Mouse (Mus musculus) liver, embryonic 11.5 days (tissue): ENCODE measurements at regions not wholly inside any gene's neighbourhood (a gene's known extent, or its start where the extent isn't known, plus 50 kb on each side); places are given as distances from the start of the nearest gene placed in this dataset.
"Not testable (repeated sequence)": the region's sequence is repeated elsewhere in the genome, so short reads cannot be mapped to it uniquely, and the experiment has no call there.

Experiments used
- ATAC-seq: fragments of 200-750 bp; cut with Nextera tagmentation; replicated peaks from 2 replicates; pipeline ENCODE4 v1.8.0; 2017; ENCODE audit warnings: moderate number of reproducible peaks, mild to moderate bottlenecking, moderate TSS enrichment, moderate library complexity; ENCODE audit not compliant: low FRiP score
- DNase-seq: peaks from one replicate; pipeline ENCODE4 v3.0.0-alpha.2; 2017; ENCODE audit warnings: low spot score
- H3K27ac ChIP-seq: fragments of 300-500 bp; sonication (generic); 2 replicates; pipeline ENCODE4 v1.5.1; 2014; ENCODE audit warnings: mild to moderate bottlenecking, low read depth, low read length, control low read depth
- H3K27me3 ChIP-seq: fragments of 300-500 bp; sonication (generic); replicated peaks from 2 replicates; pipeline ENCODE4 v1.6.1; 2014; ENCODE audit warnings: low read length, mixed read lengths; ENCODE audit not compliant: control insufficient read depth, insufficient read depth
- H3K36me3 ChIP-seq: fragments of 300-500 bp; sonication (generic); 2 replicates; pipeline ENCODE4 v1.6.1; 2014; ENCODE audit warnings: mild to moderate bottlenecking, low read length, moderate library complexity, mixed read lengths; ENCODE audit not compliant: control insufficient read depth, insufficient read depth
- H3K4me1 ChIP-seq: fragments of 300-500 bp; sonication (generic); replicated peaks from 2 replicates; pipeline ENCODE4 v1.6.1; 2014; ENCODE audit warnings: low read length, mixed read lengths; ENCODE audit not compliant: control insufficient read depth, insufficient read depth
- H3K4me2 ChIP-seq: fragments of 300-500 bp; sonication (generic); 2 replicates; pipeline ENCODE4 v1.6.1; 2014; ENCODE audit warnings: mild to moderate bottlenecking, control low read depth, moderate library complexity
- H3K4me3 ChIP-seq: fragments of 300-500 bp; sonication (generic); 2 replicates; pipeline ENCODE4 v1.5.1; 2014; ENCODE audit warnings: low read depth, low read length, control low read depth
- H3K9ac ChIP-seq: fragments of 300-500 bp; sonication (generic); 2 replicates; pipeline ENCODE4 v1.6.1; 2014; ENCODE audit warnings: low read depth, low read length, control low read depth
- H3K9me3 ChIP-seq: fragments of 300-500 bp; sonication (generic); 2 replicates; pipeline ENCODE4 v1.6.1; 2016; ENCODE audit warnings: low read length, inconsistent platforms, mixed read lengths; ENCODE audit not compliant: control insufficient read depth
- WGBS: fragments of 180-500 bp; shearing (Covaris S2); extraction: QIAGEN DNeasy Blood & Tissue Kit; methylation state at CpG from one replicate; pipeline ENCODE4 v1.1.7; 2014; 5-methylcytosine and 5-hydroxymethylcytosine counted together

- ATAC-seq, H3K9me3 ChIP-seq, H3K36me3 ChIP-seq, H3K4me1 ChIP-seq, H3K27ac ChIP-seq, H3K4me2 ChIP-seq, H3K27me3 ChIP-seq, H3K9ac ChIP-seq, DNase-seq, H3K4me3 ChIP-seq: not testable (repeated sequence)
- 81% methylated on average over 7 of the region's 7 CpGs for whole genome bisulfite sequencing
Measured at GRCm38 (mm10) chr5:109842186-109842978, 80.8 kb upstream of the Gm15446 start.

GRCm38 (mm10) chr5:109844236-109844635 is 79.0 kb upstream of the Gm15446 start:
- H3K9ac ChIP-seq, result peak overlapping the region; percentile 70; the same call in 1 of the 2 replicates
- not testable (repeated sequence) for H3K9me3 ChIP-seq, H3K27ac ChIP-seq, H3K4me1 ChIP-seq, DNase-seq, H3K36me3 ChIP-seq, H3K27me3 ChIP-seq
- peak; percentile 50 for ATAC-seq
- peak overlapping the region; percentile 68 for H3K4me3 ChIP-seq
- peak overlapping the region; percentile 76 for H3K4me2 ChIP-seq
- 82% methylated on average over 2 of the region's 2 CpGs for WGBS

GRCm38 (mm10) chr5:109844753-109845186 is 78.4 kb upstream of the Gm15446 start:
- Histone ChIP-seq H3K4me2 (peak overlapping the region; percentile 76), H3K4me1 (no peaks in the 10 kb centered on the region), H3K27me3 (no peaks in the 10 kb centered on the region), H3K9me3 (no peaks in the 10 kb centered on the region), H3K4me3 (peak overlapping the region; percentile 68), H3K36me3 (no peaks in the 10 kb centered on the region), H3K9ac (peak overlapping the region; percentile 70), H3K27ac (no peak overlapping the region)
- ATAC-seq (peak; percentile 99), DNase-seq (peak; percentile 65)
- WGBS, result 2% methylated on average over 15 of the region's 15 CpGs

- not testable (repeated sequence) for H3K4me1 ChIP-seq
Measured at GRCm38 (mm10) chr5:109851225-109851624, 72.0 kb upstream of the Gm15446 start.

GRCm38 (mm10) chr5:109860402-109860801 is 62.8 kb upstream of the Gm15446 start:
- WGBS, result 75% methylated on average over 4 of the region's 4 CpGs

More at GRCm38 (mm10) chr5:109851225-109851624, 72.0 kb upstream of the Gm15446 start:
- not testable (repeated sequence) for H3K4me3 ChIP-seq, ATAC-seq, H3K27me3 ChIP-seq, H3K36me3 ChIP-seq, H3K27ac ChIP-seq, H3K9ac ChIP-seq, DNase-seq, H3K9me3 ChIP-seq, H3K4me2 ChIP-seq

DNA sequence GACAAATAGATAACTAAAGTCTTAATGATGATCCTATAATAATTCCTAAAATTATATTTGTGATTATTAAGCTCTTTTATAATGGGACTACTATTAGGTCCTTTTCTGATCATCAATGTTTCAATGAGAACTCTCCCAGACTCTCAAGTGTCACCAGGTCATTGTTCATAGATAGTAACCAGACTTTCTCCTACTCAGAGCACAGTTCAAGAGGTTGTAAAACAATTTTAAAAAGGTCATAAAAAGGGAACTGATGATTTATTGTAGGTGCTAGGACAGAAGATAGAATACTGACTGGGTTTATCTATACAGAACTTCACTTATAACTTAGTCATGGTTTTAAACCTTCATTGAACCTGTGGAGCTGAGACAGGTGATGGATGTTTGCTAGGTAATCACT is 58.7 kb upstream of the Gm15446 start:
- H3K4me2 ChIP-seq, H3K9me3 ChIP-seq, H3K27ac ChIP-seq, H3K36me3 ChIP-seq, DNase-seq, ATAC-seq, H3K9ac ChIP-seq, H3K4me3 ChIP-seq, H3K27me3 ChIP-seq, H3K4me1 ChIP-seq: not testable (repeated sequence)

More at GRCm38 (mm10) chr5:109860402-109860801, 62.8 kb upstream of the Gm15446 start:
- H3K27ac ChIP-seq, result no peak overlapping the region
- DNase-seq (no peak), ATAC-seq (no peak)
- no peak overlapping the region for H3K4me2 ChIP-seq
- no peaks in the 10 kb centered on the region for H3K36me3 ChIP-seq
- no peak overlapping the region for H3K4me3 ChIP-seq
- H3K27me3 ChIP-seq, result no peaks in the 10 kb centered on the region
- no peaks in the 10 kb centered on the region for H3K9me3 ChIP-seq
- H3K9ac ChIP-seq, result no peak overlapping the region
- H3K4me1 ChIP-seq, result no peaks in the 10 kb centered on the region

- H3K4me2 ChIP-seq, result no peak overlapping the region
- H3K4me3 ChIP-seq, result no peak overlapping the region
Measured at GRCm38 (mm10) chr5:109865628-109866027, 57.6 kb upstream of the Gm15446 start.

GRCm38 (mm10) chr5:109866337-109867126 is 56.7 kb upstream of the Gm15446 start:
- Histone ChIP-seq H3K27ac (0 out of 2 replicates have a peak overlapping the region, but pooled peaks have one; percentile 6), H3K9ac (peak overlapping the region; percentile 71), H3K27me3 (no peaks in the 10 kb centered on the region), H3K36me3 (no peaks in the 10 kb centered on the region), H3K4me1 (peaks cover 4% of the 10 kb centered on the region; the same call in 1 of the 2 replicates), H3K4me3 (peak overlapping the region; percentile 65), H3K4me2 (peak overlapping the region; percentile 70), H3K9me3 (no peaks in the 10 kb centered on the region)
- ATAC-seq (peak; percentile 100), DNase-seq (peak; percentile 85)
- WGBS, result under 1% methylated on average over 22 of the region's 22 CpGs

More at GRCm38 (mm10) chr5:109865628-109866027, 57.6 kb upstream of the Gm15446 start:
- H3K4me1 ChIP-seq, result peaks cover 4% of the 10 kb centered on the region; the same call in 1 of the 2 replicates
- no peaks in the 10 kb centered on the region for H3K9me3 ChIP-seq
- no peak for DNase-seq
- no peaks in the 10 kb centered on the region for H3K36me3 ChIP-seq
- ATAC-seq, result no peak
- no peak overlapping the region for H3K9ac ChIP-seq
- no peaks in the 10 kb centered on the region for H3K27me3 ChIP-seq
- 79% methylated on average over 1 of the region's 1 CpGs for WGBS
- no peak overlapping the region for H3K27ac ChIP-seq
